Mouse (Mus musculus): ENCODE results near the gene C1qtnf6.

Gene C1qtnf6

GRCm38 (mm10) chr15:78476878-78477277, 54.3 kb downstream of the C1qtnf6 start:
- DNase-seq = no peak

GRCm38 (mm10) chr15:78475604-78476031, 55.6 kb downstream of the C1qtnf6 start:
- no peak for DNase-seq

GRCm38 (mm10) chr15:78473442-78473841, 57.8 kb downstream of the C1qtnf6 start:
- DNase-seq = no peak
